Mouse (Mus musculus) embryonic facial prominence, embryonic 10.5 days (tissue): ENCODE data around the gene Ifi214. TPM values are rescaled to one million over a fixed set of nuclear protein-coding genes. Genes with fewer than 3 reads are reported as not detected.

Experiments used
- microRNA-seq: library from miRNA; unstranded; fragments of <30 nt; microRNA quantifications from one replicate; pipeline ENCODE4, GENCODE M21; 2017
- polyA plus RNA-seq: library from polyadenylated mRNA; unstranded; fragments of >200 nt; fragmentation: Nextera tagmentation; extraction: Ambion mirVana; gene quantifications from 2 replicates; pipeline ENCODE4 v1.2.1, GENCODE M21; 2016

Gene Ifi214
- polyA plus RNA-seq, 1 experiment from 2014 or later, result not detected

Small RNA genes lying within 50 kb of the gene (microRNA-seq; reads per million reads assigned to microRNA genes)
- not detected for gene Gm44481

Other genes starting within 250 kb of the Ifi214 start
- gene Ackr1, start 202.2 kb downstream of the Ifi214 start, polyA plus RNA-seq, result 1.2 and 1.6 TPM in 2 replicates
- 3.8 and 3.9 TPM in 2 replicates for gene Aim2, start 185.1 kb downstream of the Ifi214 start, polyA plus RNA-seq
- 1.6 and 2.0 TPM in 2 replicates for gene Cadm3, start 168.3 kb downstream of the Ifi214 start, polyA plus RNA-seq
- not detected in 2 replicates for gene Ifi206, start 44.9 kb downstream of the Ifi214 start, polyA plus RNA-seq
- gene Ifi213, start 63.3 kb upstream of the Ifi214 start, polyA plus RNA-seq, result not detected in 2 replicates
- gene Ifi209, start 95.0 kb upstream of the Ifi214 start, polyA plus RNA-seq, result 0.04 and 0.09 TPM in 2 replicates
- gene Ifi208, start 137.7 kb upstream of the Ifi214 start, polyA plus RNA-seq, result 0.07 TPM in 1 of 2 replicates, not detected in the other
- gene Ifi207, start 205.8 kb upstream of the Ifi214 start, polyA plus RNA-seq, result 0.06 and 0.21 TPM in 2 replicates
- 0.30 and 0.72 TPM in 2 replicates for gene Ifi204, start 231.0 kb upstream of the Ifi214 start, polyA plus RNA-seq